Mouse (Mus musculus): ENCODE results near the gene AI597479.

- TF ChIP-seq POLR2A (IDR thresholded peaks at IDR 0.05; ENCODE audit: control insufficient read depth, extremely low read depth, insufficient read depth, low read length, poor library complexity): no peak
- TF ChIP-seq CTCF (IDR thresholded peaks at IDR 0.05; ENCODE audit: borderline replicate concordance, control insufficient read depth, extremely low read depth, insufficient read depth, low read length, poor library complexity): no peak
Observed at GRCm38 (mm10) chr1:43143284-43143683, 44.8 kb downstream of the AI597479 start.

Measured in thymus, adult 2 months (tissue).